Mouse (Mus musculus): Measurements from ENCODE around the gene Amotl1.

Gene Amotl1

DNA sequence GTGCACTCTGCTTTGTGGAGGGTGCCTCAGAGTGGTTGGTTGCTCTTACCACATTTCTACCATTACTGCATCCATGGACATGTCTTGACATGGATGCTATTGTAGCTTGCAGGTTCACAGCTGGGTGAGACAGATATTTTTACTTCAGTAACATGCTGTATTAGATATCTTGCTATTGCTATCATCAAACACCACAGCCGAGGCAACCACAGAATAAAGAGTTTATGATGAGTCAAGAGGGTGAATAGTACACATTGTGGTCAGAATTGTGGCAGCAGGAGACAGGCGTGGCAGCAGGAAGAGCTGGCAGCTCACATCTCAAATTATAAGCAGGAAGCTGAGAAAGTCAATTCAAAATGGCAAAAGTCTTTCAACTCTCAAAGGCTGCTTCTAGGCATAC lies 76.4 kb downstream of the Amotl1 start:
- TF ChIP-seq CTCF (conservative IDR thresholded peaks at IDR 0.05; ENCODE audit: low read length) (no peak), NANOG (IDR thresholded peaks at IDR 0.05; ENCODE audit: borderline replicate concordance, low read length) (no peak), POU5F1 (IDR thresholded peaks at IDR 0.05; ENCODE audit: borderline replicate concordance, low read length) (no peak)
- no peak overlapping the region for H3K4me3 ChIP-seq (replicated peaks; ENCODE audit: low read length)
- H3K4me1 ChIP-seq (replicated peaks; ENCODE audit: low read depth, low read length): no peaks in the 10 kb centered on the region
- H3K9me3 ChIP-seq (ENCODE audit: low read length): no peaks in the 10 kb centered on the region
- H3K27me3 ChIP-seq (ENCODE audit: insufficient read depth, low read length): no peaks in the 10 kb centered on the region
- H3K36me3 ChIP-seq (ENCODE audit: insufficient read depth, low read length): 0 out of 2 replicates have a peak, but pooled peaks cover 3% of the 10 kb centered on the region

DNA sequence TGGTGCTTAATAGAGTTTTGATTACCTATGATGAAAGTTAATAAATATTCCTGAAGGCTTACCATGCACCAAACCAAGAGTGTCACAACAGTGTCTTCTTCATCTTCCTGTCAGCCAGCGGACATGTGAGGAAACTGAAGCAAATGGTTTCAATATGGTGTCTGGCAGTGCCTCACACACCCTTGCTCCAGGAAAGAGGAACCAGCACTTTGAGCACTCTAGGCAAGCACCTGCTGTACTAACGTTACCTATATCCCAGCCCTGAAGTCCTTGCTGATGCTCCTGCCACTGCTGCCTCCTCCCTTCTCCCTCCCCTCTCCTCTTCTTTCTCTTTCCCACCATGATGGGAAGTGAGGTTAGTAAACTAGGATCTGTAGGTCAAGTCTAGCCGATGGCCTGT lies 80.4 kb downstream of the Amotl1 start:
- Histone ChIP-seq H3K36me3 (ENCODE audit: insufficient read depth, low read length) (peaks cover 7% of the 10 kb centered on the region; the same call in 1 of the 2 replicates), H3K4me1 (replicated peaks; ENCODE audit: low read depth, low read length) (peaks cover 13% of the 10 kb centered on the region), H3K4me3 (replicated peaks; ENCODE audit: low read length) (no peak overlapping the region), H3K27me3 (ENCODE audit: insufficient read depth, low read length) (no peaks in the 10 kb centered on the region), H3K9me3 (ENCODE audit: low read length) (no peaks in the 10 kb centered on the region)
- no peak for TF ChIP-seq CTCF (conservative IDR thresholded peaks at IDR 0.05; ENCODE audit: low read length)
- no peak for TF ChIP-seq NANOG (IDR thresholded peaks at IDR 0.05; ENCODE audit: borderline replicate concordance, low read length)
- no peak for TF ChIP-seq POU5F1 (IDR thresholded peaks at IDR 0.05; ENCODE audit: borderline replicate concordance, low read length)

DNA sequence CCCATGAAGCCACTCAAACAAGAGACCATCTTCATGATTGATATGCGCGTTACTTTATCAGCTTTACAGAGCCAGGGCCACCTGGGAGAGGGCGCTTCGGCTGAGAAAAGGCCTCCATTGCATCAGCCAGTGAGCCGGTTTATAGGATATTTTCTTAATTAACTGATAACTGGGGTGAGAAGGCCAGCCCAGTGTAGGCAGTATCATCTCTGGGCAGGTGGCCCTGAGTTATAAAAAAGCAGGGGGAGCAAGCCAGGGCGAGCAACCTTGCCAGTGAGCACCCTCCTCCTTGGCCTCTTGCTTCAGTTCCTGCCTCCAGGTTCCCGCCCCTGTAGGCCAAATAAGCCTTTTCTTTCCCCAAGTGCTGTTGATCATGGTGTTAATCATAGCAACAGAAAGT lies 81.5 kb downstream of the Amotl1 start:
- peaks cover 7% of the 10 kb centered on the region; the same call in 1 of the 2 replicates for H3K36me3 ChIP-seq (ENCODE audit: insufficient read depth, low read length)
- TF ChIP-seq NANOG (IDR thresholded peaks at IDR 0.05; ENCODE audit: borderline replicate concordance, low read length) (no peak), CTCF (conservative IDR thresholded peaks at IDR 0.05; ENCODE audit: low read length) (no peak), POU5F1 (IDR thresholded peaks at IDR 0.05; ENCODE audit: borderline replicate concordance, low read length) (no peak)
- H3K27me3 ChIP-seq (ENCODE audit: insufficient read depth, low read length): no peaks in the 10 kb centered on the region
- H3K4me1 ChIP-seq (replicated peaks; ENCODE audit: low read depth, low read length): peaks cover 18% of the 10 kb centered on the region
- H3K4me3 ChIP-seq (replicated peaks; ENCODE audit: low read length): no peak overlapping the region
- no peaks in the 10 kb centered on the region for H3K9me3 ChIP-seq (ENCODE audit: low read length)

DNA sequence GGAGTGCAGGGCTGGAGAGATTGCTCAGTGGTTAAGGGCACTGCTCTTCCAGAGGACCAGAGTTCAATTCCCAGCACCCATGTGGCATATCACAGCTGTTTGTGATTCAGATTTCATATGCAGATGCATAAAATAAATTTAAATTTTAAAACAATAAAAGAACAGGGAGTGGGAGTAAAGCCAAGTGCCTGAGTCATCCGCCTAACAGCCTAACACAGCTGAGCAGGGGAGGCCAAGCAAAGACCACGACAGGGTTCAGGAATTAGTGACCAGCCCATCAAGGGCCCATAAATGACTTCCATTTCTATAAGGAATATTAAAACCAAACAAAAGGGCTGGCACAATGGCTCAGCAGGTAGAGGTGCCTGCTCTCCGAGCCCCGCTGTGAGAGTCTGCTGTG lies 84.3 kb downstream of the Amotl1 start:
- TF ChIP-seq POU5F1 (IDR thresholded peaks at IDR 0.05; ENCODE audit: borderline replicate concordance, low read length): no peak
- no peak for TF ChIP-seq NANOG (IDR thresholded peaks at IDR 0.05; ENCODE audit: borderline replicate concordance, low read length)
- no peak for TF ChIP-seq CTCF (conservative IDR thresholded peaks at IDR 0.05; ENCODE audit: low read length)
- H3K4me3 ChIP-seq (replicated peaks; ENCODE audit: low read length): no peak overlapping the region
- H3K36me3 ChIP-seq (ENCODE audit: insufficient read depth, low read length): peaks cover 23% of the 10 kb centered on the region
- peaks cover 18% of the 10 kb centered on the region for H3K4me1 ChIP-seq (replicated peaks; ENCODE audit: low read depth, low read length)
- no peaks in the 10 kb centered on the region for H3K27me3 ChIP-seq (ENCODE audit: insufficient read depth, low read length)
- H3K9me3 ChIP-seq (ENCODE audit: low read length): no peaks in the 10 kb centered on the region

DNA sequence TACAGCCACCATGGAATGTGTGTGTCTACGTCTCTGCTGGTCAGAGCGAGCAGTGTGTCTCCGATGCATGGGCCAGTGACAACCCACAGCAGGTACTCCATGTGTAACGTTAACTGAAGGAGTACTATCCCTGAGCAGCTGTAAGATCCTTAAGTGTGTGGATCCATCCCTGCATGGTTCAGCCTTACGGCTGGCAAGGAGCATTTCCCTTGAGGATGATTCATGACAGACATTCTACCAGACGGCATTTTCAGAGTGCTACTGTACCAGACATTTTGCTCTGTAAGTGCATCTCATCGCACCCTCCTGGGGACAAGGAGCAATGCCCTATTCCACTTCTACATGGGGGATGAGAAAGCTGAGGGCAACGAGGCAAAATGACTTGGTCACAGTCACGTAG lies 84.9 kb downstream of the Amotl1 start:
- peaks cover 23% of the 10 kb centered on the region for H3K36me3 ChIP-seq (ENCODE audit: insufficient read depth, low read length)
- peaks cover 18% of the 10 kb centered on the region for H3K4me1 ChIP-seq (replicated peaks; ENCODE audit: low read depth, low read length)
- H3K4me3 ChIP-seq (replicated peaks; ENCODE audit: low read length): no peak overlapping the region
- no peaks in the 10 kb centered on the region for H3K9me3 ChIP-seq (ENCODE audit: low read length)
- TF ChIP-seq CTCF (conservative IDR thresholded peaks at IDR 0.05; ENCODE audit: low read length) (no peak), POU5F1 (IDR thresholded peaks at IDR 0.05; ENCODE audit: borderline replicate concordance, low read length) (no peak)
- H3K27me3 ChIP-seq (ENCODE audit: insufficient read depth, low read length): no peaks in the 10 kb centered on the region

DNA sequence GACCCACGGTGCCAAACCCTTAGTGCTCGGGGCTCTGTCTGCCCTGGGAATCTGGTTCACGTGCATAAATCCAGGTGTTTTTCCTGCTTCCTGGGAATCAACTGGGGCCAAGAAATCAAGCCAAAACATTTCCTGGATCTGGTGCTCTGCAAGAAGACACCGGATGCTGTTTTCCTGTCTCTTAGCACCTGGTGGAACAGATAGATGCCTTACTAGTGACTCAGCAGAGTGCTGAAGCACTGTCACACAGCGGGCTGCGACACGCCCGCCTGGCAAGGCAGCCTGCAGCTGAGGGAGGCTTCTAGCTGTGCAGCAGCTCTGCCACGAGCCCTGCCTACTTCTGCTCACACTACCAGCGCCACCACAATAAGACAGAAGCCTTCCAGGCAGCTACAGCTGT lies 85.4 kb downstream of the Amotl1 start:
- H3K4me3 ChIP-seq (replicated peaks; ENCODE audit: low read length): no peak overlapping the region
- peaks cover 26% of the 10 kb centered on the region for H3K36me3 ChIP-seq (ENCODE audit: insufficient read depth, low read length)
- H3K9me3 ChIP-seq (ENCODE audit: low read length): no peaks in the 10 kb centered on the region
- no peak for TF ChIP-seq NANOG (IDR thresholded peaks at IDR 0.05; ENCODE audit: borderline replicate concordance, low read length)
- TF ChIP-seq CTCF (conservative IDR thresholded peaks at IDR 0.05; ENCODE audit: low read length): no peak
- TF ChIP-seq POU5F1 (IDR thresholded peaks at IDR 0.05; ENCODE audit: borderline replicate concordance, low read length): no peak
- peaks cover 18% of the 10 kb centered on the region for H3K4me1 ChIP-seq (replicated peaks; ENCODE audit: low read depth, low read length)
- no peaks in the 10 kb centered on the region for H3K27me3 ChIP-seq (ENCODE audit: insufficient read depth, low read length)

DNA sequence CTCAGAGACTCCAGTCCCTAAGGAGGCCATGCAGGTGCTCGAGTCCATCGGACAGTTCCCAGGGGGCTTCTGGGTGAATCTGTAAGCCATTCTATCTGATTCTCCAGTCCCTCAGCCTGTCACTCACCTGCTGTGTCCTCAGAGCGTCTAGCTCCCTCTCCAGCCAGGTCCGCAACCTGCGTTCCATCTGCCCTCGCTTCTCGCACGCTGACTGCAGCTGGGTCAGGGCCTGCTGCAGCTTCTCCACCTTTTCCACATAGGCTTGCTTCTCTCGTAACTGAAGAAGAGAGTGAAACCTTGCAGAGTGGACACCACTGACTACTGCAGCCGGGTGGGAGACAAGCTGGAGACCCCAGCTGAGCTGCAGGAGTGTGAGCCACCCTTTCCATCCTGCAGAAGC lies 86.5 kb downstream of the Amotl1 start:
- Histone ChIP-seq H3K27me3 (ENCODE audit: insufficient read depth, low read length) (no peaks in the 10 kb centered on the region), H3K9me3 (ENCODE audit: low read length) (no peaks in the 10 kb centered on the region), H3K4me3 (replicated peaks; ENCODE audit: low read length) (no peak overlapping the region), H3K4me1 (replicated peaks; ENCODE audit: low read depth, low read length) (peaks cover 17% of the 10 kb centered on the region), H3K36me3 (ENCODE audit: insufficient read depth, low read length) (peaks cover 23% of the 10 kb centered on the region)
- TF ChIP-seq CTCF (conservative IDR thresholded peaks at IDR 0.05; ENCODE audit: low read length) (no peak), NANOG (IDR thresholded peaks at IDR 0.05; ENCODE audit: borderline replicate concordance, low read length) (no peak), POU5F1 (IDR thresholded peaks at IDR 0.05; ENCODE audit: borderline replicate concordance, low read length) (no peak)

DNA sequence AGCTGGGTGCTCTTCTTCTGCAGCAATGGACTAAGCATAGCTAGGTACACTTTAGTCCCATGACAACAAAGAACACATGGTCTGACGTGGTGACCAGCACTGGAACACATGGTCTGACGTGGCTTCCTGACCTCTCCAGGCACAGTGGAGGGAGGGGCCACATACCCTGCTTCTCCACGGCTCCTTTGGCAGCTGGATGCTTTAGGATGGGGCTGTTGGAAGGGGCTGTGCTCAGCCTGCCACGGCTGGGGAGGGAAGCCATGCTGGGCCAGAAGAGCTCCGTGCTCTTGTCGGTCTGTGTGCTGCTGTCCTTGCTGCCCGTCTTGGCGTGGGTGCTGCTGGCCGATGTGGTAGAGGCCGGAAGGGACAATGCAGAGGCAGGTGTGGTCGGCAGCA lies 96.5 kb downstream of the Amotl1 start:
- Histone ChIP-seq H3K4me1 (replicated peaks; ENCODE audit: low read depth, low read length) (peaks cover 19% of the 10 kb centered on the region), H3K9me3 (ENCODE audit: low read length) (no peaks in the 10 kb centered on the region), H3K36me3 (ENCODE audit: insufficient read depth, low read length) (peaks cover 27% of the 10 kb centered on the region), H3K27me3 (ENCODE audit: insufficient read depth, low read length) (no peaks in the 10 kb centered on the region), H3K4me3 (replicated peaks; ENCODE audit: low read length) (no peak overlapping the region)
- TF ChIP-seq NANOG (IDR thresholded peaks at IDR 0.05; ENCODE audit: borderline replicate concordance, low read length) (no peak), POU5F1 (IDR thresholded peaks at IDR 0.05; ENCODE audit: borderline replicate concordance, low read length) (no peak), CTCF (conservative IDR thresholded peaks at IDR 0.05; ENCODE audit: low read length) (no peak)

DNA sequence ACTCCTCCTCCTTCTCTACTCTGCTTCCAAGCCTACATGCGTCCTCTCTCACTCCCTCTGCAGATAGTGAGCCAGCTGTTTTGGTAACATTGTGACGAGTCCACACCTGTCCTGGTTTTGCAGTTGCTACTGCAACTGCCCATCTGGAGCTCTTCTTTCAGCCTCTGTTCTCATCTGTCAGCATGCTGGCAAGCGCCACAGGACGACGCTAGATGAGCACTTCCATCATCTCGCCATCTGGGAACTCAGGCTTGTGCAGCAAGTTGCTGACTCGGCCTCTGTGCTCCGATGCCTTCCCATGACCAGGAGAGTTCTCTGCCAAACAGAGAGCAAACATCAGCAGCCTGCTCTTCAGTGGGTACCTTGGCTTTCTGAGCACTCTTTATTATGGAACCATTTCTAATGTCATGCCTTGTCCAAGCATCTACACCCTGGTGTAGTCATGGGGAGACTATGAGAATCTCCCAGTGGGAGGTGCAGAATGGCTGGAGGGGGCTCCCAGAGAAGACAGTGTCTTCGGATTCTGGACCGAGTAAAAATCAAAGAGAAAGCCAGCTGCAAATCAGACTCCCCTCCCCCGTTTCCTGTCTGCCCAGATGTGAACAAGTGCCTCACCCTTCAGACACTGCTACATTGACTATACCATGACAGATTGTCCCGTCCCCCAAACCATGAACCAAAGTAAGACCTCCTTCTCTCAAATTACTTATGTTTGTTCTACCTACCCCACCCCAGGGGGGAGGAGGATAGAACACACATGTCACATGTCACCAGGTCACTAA lies 97.1 kb downstream of the Amotl1 start:
- TF ChIP-seq CTCF (conservative IDR thresholded peaks at IDR 0.05; ENCODE audit: low read length) (no peak), POU5F1 (IDR thresholded peaks at IDR 0.05; ENCODE audit: borderline replicate concordance, low read length) (no peak), NANOG (IDR thresholded peaks at IDR 0.05; ENCODE audit: borderline replicate concordance, low read length) (no peak)
- peaks cover 27% of the 10 kb centered on the region for H3K36me3 ChIP-seq (ENCODE audit: insufficient read depth, low read length)
- H3K4me3 ChIP-seq (replicated peaks; ENCODE audit: low read length): no peak overlapping the region
- no peaks in the 10 kb centered on the region for H3K27me3 ChIP-seq (ENCODE audit: insufficient read depth, low read length)
- H3K9me3 ChIP-seq (ENCODE audit: low read length): no peaks in the 10 kb centered on the region
- H3K4me1 ChIP-seq (replicated peaks; ENCODE audit: low read depth, low read length): peaks cover 19% of the 10 kb centered on the region

Measured in E14TG2a.4 (cell line).